Mouse (Mus musculus) adrenal gland, adult 8-10 months (tissue): ENCODE data around the gene Krt39. TPM values are rescaled to one million over a fixed set of nuclear protein-coding genes. Genes with fewer than 3 reads are reported as not detected.

Source experiments
- DNase-seq: peaks from one replicate; pipeline ENCODE4 v3.0.0; 2022
- total RNA-seq, 4 experiments: library from RNA; stranded (reverse); gene quantifications; 2 replicates each; pipeline ENCODE4 v1.2.4; 2022

The Krt39 gene
- not detected for total RNA-seq

- no peak for DNase-seq
Observed at GRCm38 (mm10) chr11:99521288-99521860, at the start of gene Krt39. Gene Krt39, minus strand, starts transcription at chr11:99521338.

DNA sequence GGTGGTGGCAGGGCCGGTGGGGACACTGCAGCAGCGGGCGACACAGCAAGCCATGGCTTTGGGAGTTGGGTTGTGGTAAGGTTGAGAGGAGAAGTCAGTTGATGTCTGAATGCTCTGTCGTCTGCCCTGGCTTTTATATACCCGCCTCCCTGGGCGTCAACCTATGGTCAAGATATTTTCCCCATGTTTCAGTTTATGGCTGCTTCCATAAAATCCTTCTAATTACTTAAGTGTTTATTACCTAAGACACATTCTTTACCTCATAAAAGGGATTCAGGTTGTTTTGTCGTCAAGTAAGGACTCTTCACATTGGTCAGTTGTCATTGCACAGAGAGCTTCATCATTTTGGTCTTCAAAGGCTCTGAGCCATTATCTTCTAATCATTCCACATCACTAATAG lies 45.4 kb upstream of the Krt39 start, which contains the start of gene Krtap3-1:
Gene Krtap3-1, minus strand, starts transcription at position 101 of the 400 bp plus-strand sequence.
- DNase-seq: no peak

- no peak for DNase-seq
Observed at GRCm38 (mm10) chr11:99562580-99562979, 41.4 kb upstream of the Krt39 start.

GRCm38 (mm10) chr11:99559366-99559765 lies 38.2 kb upstream of the Krt39 start, which contains the start of gene Gm11939:
Gene Gm11939, minus strand, starts transcription at chr11:99559466.
- no peak for DNase-seq

DNA sequence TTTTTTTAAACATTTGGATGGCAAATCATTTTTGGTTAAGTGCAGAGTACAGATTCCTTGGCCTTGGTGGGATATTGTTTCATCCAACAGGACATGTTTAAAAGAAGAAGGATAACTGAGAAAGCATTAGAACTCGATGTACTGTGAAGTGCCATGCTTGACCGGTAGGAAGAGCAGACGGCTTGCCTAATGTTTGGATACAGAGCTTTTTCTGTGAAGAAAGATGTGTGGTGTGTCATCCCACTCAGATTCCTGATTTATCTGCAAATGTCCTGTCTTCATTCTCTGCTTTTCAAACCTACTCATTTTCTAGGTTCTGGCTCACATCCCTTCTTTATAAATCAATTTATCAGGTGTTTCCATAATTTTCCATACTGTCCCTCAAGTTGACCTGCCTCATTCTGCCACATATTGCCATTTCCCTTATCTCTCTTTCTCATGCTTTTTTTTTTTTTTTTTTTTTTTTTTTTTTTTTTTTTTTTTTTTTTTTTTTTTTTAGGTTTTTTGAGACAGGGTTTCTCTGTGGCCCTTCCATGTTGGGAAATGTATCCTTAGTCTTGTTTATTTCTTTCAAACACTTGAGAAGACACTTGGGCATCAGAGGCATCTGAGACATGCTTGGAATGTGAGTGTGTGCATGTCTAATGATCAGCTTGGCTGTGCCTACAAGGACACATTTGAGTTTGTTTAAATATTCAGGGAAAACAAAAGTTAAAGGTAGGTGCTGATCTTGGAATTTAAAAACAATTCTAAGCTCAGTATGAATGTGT lies 37.0 kb upstream of the Krt39 start:
- no peak for DNase-seq

DNA sequence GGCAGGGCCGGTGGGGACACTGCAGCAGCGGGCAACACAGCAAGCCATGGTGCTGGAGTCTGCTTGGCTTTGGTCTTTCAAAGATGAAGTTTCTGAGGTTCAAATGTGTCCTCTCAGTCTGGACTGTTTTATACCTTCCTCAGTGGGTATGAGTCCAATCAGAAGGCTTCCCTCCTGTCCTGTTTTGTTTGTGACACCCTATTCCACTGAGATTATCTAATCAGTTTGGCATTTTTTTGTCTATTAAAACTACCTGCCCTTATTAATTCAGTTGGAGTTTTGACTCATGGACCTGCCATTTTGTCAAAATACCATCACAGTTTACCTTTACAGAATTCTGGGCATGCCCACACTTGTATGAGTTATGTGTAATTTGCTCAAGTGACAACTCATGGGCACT lies 35.6 kb upstream of the Krt39 start, which contains the start of gene Krtap3-2:
Gene Krtap3-2, minus strand, starts transcription at position 101 of the 400 bp plus-strand sequence.
- DNase-seq: no peak

DNA sequence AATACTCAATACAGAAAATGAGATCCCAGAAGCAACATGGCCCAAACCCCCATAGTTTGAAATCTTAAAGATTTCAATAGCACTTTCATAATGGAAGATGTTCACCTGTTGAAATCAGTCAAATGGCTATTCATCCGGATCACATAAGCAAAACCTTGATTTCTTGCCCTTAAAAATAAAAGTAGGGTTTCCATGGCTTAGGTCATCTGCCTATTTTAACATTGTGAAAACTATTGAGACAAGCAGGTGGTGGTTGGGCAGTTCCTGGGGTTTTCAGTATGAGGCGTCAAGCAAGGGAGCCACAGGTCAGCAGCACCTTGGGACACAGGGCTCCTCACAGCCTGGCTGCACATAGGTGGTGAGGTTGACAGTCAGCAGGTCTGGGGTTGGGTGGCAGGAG lies 35.1 kb upstream of the Krt39 start:
- DNase-seq: no peak

DNA sequence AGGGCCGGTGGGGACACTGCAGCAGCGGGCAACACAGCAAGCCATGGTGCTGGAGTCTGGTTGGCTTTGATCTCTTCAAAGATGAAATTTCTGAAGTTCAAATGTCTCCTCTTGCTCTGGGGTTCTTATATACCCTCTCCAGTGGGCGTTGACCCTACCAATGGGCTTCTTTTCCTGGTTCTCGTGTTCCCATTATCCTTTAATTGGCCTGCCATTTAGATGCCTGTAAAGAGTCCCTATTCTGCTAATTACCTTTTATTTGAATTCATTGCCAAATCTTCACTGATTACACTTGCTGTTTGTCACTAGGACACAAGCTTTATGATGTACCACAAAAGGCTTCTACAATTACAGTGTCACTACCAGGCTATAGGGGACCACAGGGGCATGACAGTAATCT lies 29.6 kb upstream of the Krt39 start, which contains the start of gene Krtap3-3:
Gene Krtap3-3, minus strand, starts transcription at position 101 of the 400 bp plus-strand sequence.
- DNase-seq: no peak

DNA sequence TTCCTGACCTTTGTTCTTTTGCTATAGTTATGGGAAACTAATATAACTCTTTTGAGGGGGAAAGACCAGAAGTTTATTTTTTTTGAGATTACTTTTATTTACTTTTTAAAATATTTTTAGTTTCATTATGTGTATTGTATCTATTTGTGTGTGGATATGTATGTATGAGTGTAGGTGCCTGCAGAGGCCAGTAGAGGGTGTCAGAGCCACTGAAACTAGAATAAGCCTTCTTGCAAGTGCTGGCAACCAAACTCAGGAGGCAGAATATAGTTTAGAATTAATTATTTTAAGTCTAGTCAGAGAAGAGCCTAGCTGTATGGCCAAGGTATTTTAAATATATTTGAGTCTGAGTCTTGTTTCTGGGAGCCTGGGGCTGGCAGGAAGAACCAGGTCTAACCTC lies 26.8 kb upstream of the Krt39 start:
- DNase-seq: no peak

DNA sequence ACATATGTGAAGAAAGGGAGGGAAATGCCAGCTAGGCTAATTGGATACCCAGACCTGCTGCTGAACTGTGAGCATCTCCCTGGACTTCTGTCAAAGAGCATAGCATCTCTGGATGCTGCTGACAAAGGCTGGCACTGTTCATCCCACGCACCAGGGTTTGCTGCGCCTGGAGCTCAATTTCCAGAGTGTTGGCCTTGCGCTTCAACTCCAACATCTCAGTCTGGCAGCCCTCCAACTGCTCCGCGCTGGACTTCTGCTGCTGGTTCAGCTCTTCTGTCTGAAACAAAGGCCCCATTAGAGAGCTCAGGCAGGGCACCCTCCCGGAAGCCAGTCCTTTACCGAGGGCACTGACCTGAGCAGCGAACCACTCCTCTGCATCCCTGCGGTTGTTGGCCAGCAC lies 18.6 kb upstream of the Krt39 start:
- peak; percentile 2 for DNase-seq

DNA sequence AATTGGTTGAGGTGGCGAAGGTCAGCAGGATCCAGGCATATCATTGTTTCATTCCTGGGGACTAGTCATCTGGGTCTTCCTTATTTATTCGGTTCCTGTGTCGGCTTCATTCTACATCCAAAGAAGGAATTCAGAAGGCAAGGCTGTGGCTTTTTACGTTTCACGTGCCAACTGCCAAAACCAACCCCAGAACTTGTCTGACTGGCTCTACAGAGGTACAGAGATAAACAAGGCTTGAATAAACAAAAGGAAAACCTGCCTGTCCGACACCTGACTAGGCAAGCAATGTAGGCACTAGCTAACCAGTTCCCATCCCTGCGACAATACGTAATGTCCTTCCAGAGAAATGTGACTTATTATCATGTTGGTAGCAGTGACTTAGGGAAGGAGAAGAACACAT lies 7.0 kb downstream of the Krt39 start:
- no peak for DNase-seq

GRCm38 (mm10) chr11:99500095-99500805 lies 20.9 kb downstream of the Krt39 start:
- no peak for DNase-seq

DNA sequence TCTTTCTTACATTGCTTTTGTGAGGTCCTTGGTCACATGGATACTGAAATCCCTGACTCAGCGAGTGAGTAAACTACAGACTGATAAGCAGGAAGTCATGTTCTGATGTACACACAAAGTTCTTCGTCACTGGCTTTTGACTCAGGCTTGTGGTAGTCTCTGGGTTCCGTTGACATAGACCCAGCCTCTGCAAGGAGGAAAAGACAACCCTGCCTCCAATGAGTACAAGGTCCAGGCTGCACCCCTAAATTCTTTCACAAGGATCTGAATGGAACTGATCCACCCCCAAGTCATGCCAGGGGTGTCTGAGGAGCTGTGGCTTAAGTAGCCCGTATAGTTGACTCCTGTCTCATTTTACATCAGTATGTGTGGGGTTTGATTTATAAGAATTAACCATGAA lies 24.7 kb downstream of the Krt39 start:
- no peak for DNase-seq

DNA sequence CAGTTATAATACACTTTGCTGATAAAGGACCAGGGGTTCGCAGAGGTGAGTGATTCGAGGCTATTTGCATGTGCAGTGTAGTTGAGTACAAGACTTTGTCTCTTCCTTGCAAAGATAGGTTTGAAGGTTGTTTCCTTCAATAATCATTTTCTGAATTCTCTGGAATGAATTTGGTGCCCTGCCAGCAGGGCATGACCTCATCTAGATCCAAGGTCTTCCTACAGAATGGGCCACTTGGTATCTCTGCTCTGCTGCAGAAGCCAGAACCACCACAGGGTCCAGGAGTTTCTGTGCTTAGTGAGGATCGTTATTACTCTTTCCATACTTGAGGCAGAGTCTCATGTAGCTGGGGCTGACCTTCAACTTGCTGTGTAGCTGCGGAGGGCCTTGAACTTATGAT lies 26.4 kb downstream of the Krt39 start:
- peak; percentile 5 for DNase-seq

DNA sequence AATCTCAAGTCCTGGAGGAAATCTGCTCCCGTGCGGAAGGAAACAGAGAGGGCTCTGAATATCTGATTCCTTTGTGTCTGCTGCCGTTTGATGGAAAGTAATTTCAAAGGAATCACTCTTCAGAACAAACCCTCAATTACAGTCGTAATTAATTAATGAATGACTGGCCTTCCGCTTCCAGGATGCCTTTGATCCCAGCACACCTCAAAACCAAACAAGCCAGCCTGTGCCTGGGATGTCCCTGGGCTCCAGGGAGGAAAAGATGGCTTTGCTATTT lies 27.6 kb downstream of the Krt39 start:
- DNase-seq: no peak

GRCm38 (mm10) chr11:99492733-99493573 lies 28.2 kb downstream of the Krt39 start, which contains the start of gene Krt23:
Gene Krt23, minus strand, starts transcription at chr11:99493137.
- DNase-seq: no peak

- DNase-seq: no peak
Observed at GRCm38 (mm10) chr11:99491040-99491439, 30.1 kb downstream of the Krt39 start.

- no peak for DNase-seq
Observed at GRCm38 (mm10) chr11:99490624-99491023, 30.5 kb downstream of the Krt39 start.

- no peak for DNase-seq
Observed at GRCm38 (mm10) chr11:99489233-99489632, 31.9 kb downstream of the Krt39 start.

GRCm38 (mm10) chr11:99474981-99475380 lies 46.2 kb downstream of the Krt39 start:
- DNase-seq: no peak

DNA sequence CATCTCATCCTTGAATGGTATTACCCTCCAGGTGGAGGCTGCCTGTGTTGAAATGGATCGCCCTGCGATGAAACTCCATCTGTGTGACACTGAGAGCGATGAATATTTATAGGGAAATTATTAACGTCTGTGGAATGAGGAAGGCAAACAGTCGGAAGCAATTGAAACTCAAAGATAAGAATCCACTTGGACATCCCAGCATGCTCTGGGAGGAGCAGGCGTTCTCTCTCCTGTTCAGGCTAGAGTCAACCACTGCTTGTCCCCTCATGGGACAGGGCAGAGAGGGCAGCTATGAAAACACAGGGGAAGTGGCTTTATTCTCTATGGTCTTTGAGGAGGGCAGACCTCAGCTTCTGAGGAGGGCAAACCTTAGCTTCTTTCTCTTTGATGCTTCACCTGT lies 47.7 kb downstream of the Krt39 start:
- DNase-seq: no peak

DNA sequence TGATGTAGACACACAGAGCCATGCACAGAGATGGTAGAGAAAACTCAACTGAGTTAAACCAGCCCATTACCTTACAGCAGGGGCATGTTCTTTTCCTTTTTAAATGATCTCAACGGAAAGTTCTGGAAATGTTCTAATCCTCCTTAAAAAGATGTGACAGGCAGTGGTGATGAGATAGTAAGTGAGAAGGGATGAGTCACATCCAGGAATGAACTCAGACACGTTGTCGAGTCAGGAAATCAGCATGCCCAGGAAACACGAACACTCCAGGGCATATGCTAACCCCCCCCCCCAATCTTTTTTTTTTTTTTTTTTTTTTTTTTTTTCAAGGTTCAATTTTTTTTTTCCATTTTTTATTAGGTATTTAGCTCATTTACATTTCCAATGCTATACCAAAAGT lies 48.7 kb downstream of the Krt39 start:
- no peak for DNase-seq

- no peak for DNase-seq
Observed at GRCm38 (mm10) chr11:99471946-99472345, 49.2 kb downstream of the Krt39 start.
